Mouse (Mus musculus): Measurements from ENCODE around the gene Atg16l2.

- no peak for TF ChIP-seq CTCF (IDR thresholded peaks at IDR 0.05; ENCODE audit: control insufficient read depth, insufficient read depth, insufficient read length)
- TF ChIP-seq MYOG (IDR thresholded peaks at IDR 0.05; ENCODE audit: control insufficient read depth, extremely low read depth, insufficient read length), result no peak
- TF ChIP-seq CEBPB (IDR thresholded peaks at IDR 0.05; ENCODE audit: low read depth), result no peak
Observed at GRCm38 (mm10) chr7:101232716-101233115, 69.3 kb downstream of the Atg16l2 start.

Measured in C2C12 (cell line).